Mouse (Mus musculus): ENCODE measurements around the gene Slc25a21. TPM values are rescaled to one million over a fixed set of nuclear protein-coding genes. Genes with fewer than 3 reads are reported as not detected.

Slc25a21 gene
- polyA plus RNA-seq, 1 experiment from 2014 or later: 0.13 TPM

DNA sequence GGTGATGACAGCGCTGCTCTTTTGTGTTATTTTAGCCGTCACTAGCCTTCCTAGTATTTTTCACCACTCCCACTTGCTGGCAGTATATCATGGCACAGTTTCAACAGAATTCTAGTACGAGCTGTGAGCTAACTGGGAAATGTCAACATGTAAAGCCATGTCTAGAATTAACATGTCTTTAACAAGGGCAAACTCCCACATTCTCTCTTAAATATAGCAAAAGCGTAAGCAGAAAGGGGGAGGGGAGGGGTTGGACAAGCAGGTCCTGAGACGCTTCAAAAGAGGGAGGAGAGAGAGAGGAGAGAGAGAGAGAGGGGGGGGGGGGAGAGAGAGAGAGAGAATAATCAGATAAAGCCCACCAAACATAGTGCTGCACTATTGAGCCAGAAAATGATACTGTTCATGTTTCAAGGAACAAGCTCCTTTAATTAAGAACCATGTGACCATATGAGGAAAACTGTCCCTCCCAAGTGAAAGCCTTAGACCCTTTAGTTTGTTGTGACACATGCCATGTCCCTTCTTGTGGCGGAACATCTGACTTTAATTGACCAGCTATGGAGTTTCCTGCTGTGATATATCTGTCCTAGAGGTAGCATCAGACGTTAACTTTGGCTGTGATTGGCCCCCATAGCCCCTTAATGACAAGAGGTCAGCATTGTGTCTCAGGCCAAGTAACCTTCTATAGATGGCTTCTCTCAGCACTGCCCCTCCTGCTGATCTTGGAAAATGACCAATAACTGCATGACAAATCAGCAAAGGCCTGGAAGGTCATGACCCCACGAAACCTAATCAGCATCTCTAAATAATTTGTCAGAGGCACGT, 237.8 kb downstream of the Slc25a21 start:
- ATAC-seq (ENCODE audit: insufficient read depth) (peak; percentile 49), DNase-seq (peak; percentile 72)
- Histone ChIP-seq H3K4me3 (ENCODE audit: low read depth, low read length) (no peak overlapping the region), H3K36me3 (ENCODE audit: insufficient read depth) (no peaks in the 10 kb centered on the region), H3K27me3 (ENCODE audit: insufficient read depth, low read length) (no peaks in the 10 kb centered on the region), H3K4me1 (ENCODE audit: insufficient read depth) (no peaks in the 10 kb centered on the region), H3K27ac (ENCODE audit: low read depth) (no peak overlapping the region), H3K4me2 (peak overlapping the region; percentile 44), H3K9me3 (ENCODE audit: low read depth, low read length) (no peaks in the 10 kb centered on the region), H3K9ac (no peak overlapping the region)
- no peak for TF ChIP-seq CTCF (IDR thresholded peaks at IDR 0.05; ENCODE audit: low read depth)
- WGBS: 22% methylated on average over 9 of the region's 9 CpGs

GRCm38 (mm10) chr12:56958244-56958643, 239.0 kb downstream of the Slc25a21 start:
- H3K27ac ChIP-seq (ENCODE audit: low read depth): no peak overlapping the region
- no peak for TF ChIP-seq CTCF (IDR thresholded peaks at IDR 0.05; ENCODE audit: low read depth)
- DNase-seq (peak; percentile 39), ATAC-seq (ENCODE audit: insufficient read depth) (no peak)
- H3K9me3 ChIP-seq (ENCODE audit: low read depth, low read length): no peaks in the 10 kb centered on the region
- peak overlapping the region; percentile 44; the same call in 1 of the 2 replicates for H3K4me2 ChIP-seq
- no peak overlapping the region for H3K4me3 ChIP-seq (ENCODE audit: low read depth, low read length)
- no peaks in the 10 kb centered on the region for H3K4me1 ChIP-seq (ENCODE audit: insufficient read depth)
- H3K9ac ChIP-seq: no peak overlapping the region
- no peaks in the 10 kb centered on the region for H3K36me3 ChIP-seq (ENCODE audit: insufficient read depth)
- no peaks in the 10 kb centered on the region for H3K27me3 ChIP-seq (ENCODE audit: insufficient read depth, low read length)
- WGBS: 34% methylated on average over 11 of the region's 11 CpGs

- H3K9me3 ChIP-seq (ENCODE audit: low read depth, low read length): no peaks in the 10 kb centered on the region
- no peak overlapping the region for H3K27ac ChIP-seq (ENCODE audit: low read depth)
- H3K4me3 ChIP-seq (ENCODE audit: low read depth, low read length): no peak overlapping the region
- H3K27me3 ChIP-seq (ENCODE audit: insufficient read depth, low read length): no peaks in the 10 kb centered on the region
- ATAC-seq (ENCODE audit: insufficient read depth): no peak
- DNase-seq: no peak
- no peaks in the 10 kb centered on the region for H3K4me1 ChIP-seq (ENCODE audit: insufficient read depth)
- H3K36me3 ChIP-seq (ENCODE audit: insufficient read depth): no peaks in the 10 kb centered on the region
- H3K9ac ChIP-seq: no peak overlapping the region
- WGBS: 45% methylated on average over 11 of the region's 11 CpGs
- no peak for TF ChIP-seq CTCF (IDR thresholded peaks at IDR 0.05; ENCODE audit: low read depth)
- no peak overlapping the region for H3K4me2 ChIP-seq
These were observed 245.3 kb downstream of the Slc25a21 start for GRCm38 (mm10) chr12:56951749-56952657.

DNA sequence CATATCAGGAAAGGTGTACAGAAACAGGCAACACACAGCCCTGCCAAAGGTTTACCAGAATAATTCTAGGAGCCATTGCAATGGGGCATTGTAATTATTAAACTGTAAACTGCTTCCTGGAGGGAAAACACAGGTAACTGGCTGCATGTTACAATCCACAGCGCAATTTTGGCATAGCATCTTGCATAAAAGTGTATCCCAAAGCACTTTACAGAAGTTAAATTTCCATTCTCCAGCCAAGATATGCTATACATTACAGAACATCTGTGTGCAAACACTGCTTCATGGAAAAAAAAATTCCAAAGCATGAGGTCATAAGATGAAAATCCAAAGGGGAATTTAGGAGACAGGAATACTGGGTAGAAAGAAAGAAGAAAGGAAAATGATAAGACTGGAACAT, 253.0 kb downstream of the Slc25a21 start:
- no peak for ATAC-seq (ENCODE audit: insufficient read depth)
- Histone ChIP-seq H3K4me1 (ENCODE audit: insufficient read depth) (no peaks in the 10 kb centered on the region), H3K27me3 (ENCODE audit: insufficient read depth, low read length) (no peaks in the 10 kb centered on the region), H3K4me2 (no peak overlapping the region), H3K9me3 (ENCODE audit: low read depth, low read length) (no peaks in the 10 kb centered on the region), H3K9ac (no peak overlapping the region), H3K4me3 (ENCODE audit: low read depth, low read length) (no peak overlapping the region), H3K36me3 (ENCODE audit: insufficient read depth) (no peaks in the 10 kb centered on the region), H3K27ac (ENCODE audit: low read depth) (no peak overlapping the region)
- DNase-seq: no peak
- no peak for TF ChIP-seq CTCF (IDR thresholded peaks at IDR 0.05; ENCODE audit: low read depth)
- 83% methylated on average over 1 of the region's 1 CpGs for WGBS

DNA sequence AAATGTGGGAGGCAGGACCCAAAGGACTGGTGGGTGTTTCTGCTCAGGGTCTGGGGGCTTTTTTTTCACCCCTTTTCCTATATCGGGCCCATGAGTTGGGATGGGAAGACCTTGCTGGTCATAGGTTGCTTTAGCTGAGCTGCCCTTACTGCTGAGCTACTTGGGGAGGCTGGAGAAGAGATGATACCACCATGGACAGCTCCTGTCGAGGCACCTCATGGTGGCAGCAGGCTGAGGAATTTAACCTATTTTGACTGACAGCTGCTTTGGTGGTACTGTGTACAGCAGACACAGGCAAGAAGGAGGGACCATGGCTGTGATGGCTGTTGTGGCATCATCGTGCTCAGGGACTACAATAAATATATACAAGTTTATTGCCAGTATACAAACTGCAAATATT, 256.4 kb downstream of the Slc25a21 start:
- no peaks in the 10 kb centered on the region for H3K27me3 ChIP-seq (ENCODE audit: insufficient read depth, low read length)
- peak; percentile 42 for DNase-seq
- no peak overlapping the region for H3K27ac ChIP-seq (ENCODE audit: low read depth)
- no peaks in the 10 kb centered on the region for H3K9me3 ChIP-seq (ENCODE audit: low read depth, low read length)
- no peak overlapping the region for H3K4me3 ChIP-seq (ENCODE audit: low read depth, low read length)
- no peak overlapping the region for H3K4me2 ChIP-seq
- no peaks in the 10 kb centered on the region for H3K36me3 ChIP-seq (ENCODE audit: insufficient read depth)
- H3K4me1 ChIP-seq (ENCODE audit: insufficient read depth): no peaks in the 10 kb centered on the region
- TF ChIP-seq CTCF (IDR thresholded peaks at IDR 0.05; ENCODE audit: low read depth): no peak
- 49% methylated on average over 3 of the region's 3 CpGs for WGBS
- no peak overlapping the region for H3K9ac ChIP-seq
- no peak for ATAC-seq (ENCODE audit: insufficient read depth)

DNA sequence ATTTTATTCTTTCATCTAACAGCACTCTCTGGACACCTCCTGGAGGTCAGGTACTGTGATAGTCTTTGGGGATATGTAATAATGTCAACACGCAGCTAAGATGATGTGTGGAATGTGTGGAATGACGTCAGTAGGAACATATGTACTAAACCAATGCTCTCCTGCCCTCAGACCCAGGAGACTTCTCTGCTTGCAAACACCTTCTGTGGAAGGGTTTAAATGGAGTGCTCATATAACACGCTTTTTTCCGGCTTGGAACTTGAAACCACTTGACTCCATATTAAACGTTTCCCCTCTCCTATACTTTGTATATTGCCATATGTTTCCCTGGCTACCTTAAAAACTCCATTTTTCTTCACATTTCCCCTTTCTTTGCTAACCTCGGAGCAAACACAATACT, 279.1 kb downstream of the Slc25a21 start:
- H3K9me3 ChIP-seq (ENCODE audit: low read depth, low read length): no peaks in the 10 kb centered on the region
- no peak overlapping the region for H3K9ac ChIP-seq
- H3K27ac ChIP-seq (ENCODE audit: low read depth): no peak overlapping the region
- H3K36me3 ChIP-seq (ENCODE audit: insufficient read depth): no peaks in the 10 kb centered on the region
- no peak overlapping the region for H3K4me3 ChIP-seq (ENCODE audit: low read depth, low read length)
- H3K27me3 ChIP-seq (ENCODE audit: insufficient read depth, low read length): no peaks in the 10 kb centered on the region
- WGBS: 52% methylated on average over 6 of the region's 6 CpGs
- ATAC-seq (ENCODE audit: insufficient read depth) (no peak), DNase-seq (no peak)
- TF ChIP-seq CTCF (IDR thresholded peaks at IDR 0.05; ENCODE audit: low read depth): no peak
- no peaks in the 10 kb centered on the region for H3K4me1 ChIP-seq (ENCODE audit: insufficient read depth)
- no peak overlapping the region for H3K4me2 ChIP-seq

DNA sequence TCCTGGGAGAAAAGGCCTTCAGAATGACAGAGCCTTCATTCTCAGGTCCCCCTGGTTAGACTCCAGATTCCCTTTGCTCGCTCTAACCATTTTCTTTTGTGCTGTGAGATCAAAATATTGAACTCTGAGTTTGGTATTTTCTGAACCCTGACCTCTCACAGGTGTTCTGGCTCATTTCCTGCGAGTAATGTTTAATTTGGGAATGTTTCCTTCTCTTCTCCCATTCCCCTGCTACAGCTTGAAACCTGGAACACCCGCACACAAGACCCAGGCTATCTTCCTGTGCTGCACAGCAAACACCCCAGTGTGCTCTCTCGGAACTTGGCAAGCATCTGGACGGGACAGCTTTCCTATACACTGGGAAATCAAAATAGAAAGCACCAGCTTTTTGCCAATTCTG, 290.8 kb downstream of the Slc25a21 start:
- DNase-seq: no peak
- TF ChIP-seq CTCF (IDR thresholded peaks at IDR 0.05; ENCODE audit: low read depth): no peak
- 52% methylated on average over 5 of the region's 5 CpGs for WGBS
- no peak overlapping the region for H3K4me3 ChIP-seq (ENCODE audit: low read depth, low read length)
- H3K4me1 ChIP-seq (ENCODE audit: insufficient read depth): no peaks in the 10 kb centered on the region
- no peak overlapping the region for H3K27ac ChIP-seq (ENCODE audit: low read depth)
- ATAC-seq (ENCODE audit: insufficient read depth): no peak
- H3K36me3 ChIP-seq (ENCODE audit: insufficient read depth): no peaks in the 10 kb centered on the region
- H3K27me3 ChIP-seq (ENCODE audit: insufficient read depth, low read length): no peaks in the 10 kb centered on the region
- no peak overlapping the region for H3K9ac ChIP-seq
- H3K9me3 ChIP-seq (ENCODE audit: low read depth, low read length): no peaks in the 10 kb centered on the region
- no peak overlapping the region for H3K4me2 ChIP-seq
